Mouse (Mus musculus) neural tube, embryonic 14.5 days (tissue): ENCODE measurements around the gene Hfe. TPM values are rescaled to one million over a fixed set of nuclear protein-coding genes. Genes with fewer than 3 reads are reported as not detected.
"Not testable (repeated sequence)": the region's sequence is repeated elsewhere in the genome, so short reads cannot be mapped to it uniquely, and the experiment has no call there.

ENCODE experiments used
- ATAC-seq: fragments of 200-750 bp; cut with Nextera tagmentation; 2 replicates; pipeline ENCODE4 v1.8.0; 2017; ENCODE audit warnings: low read depth, mild to moderate bottlenecking, moderate TSS enrichment, moderate library complexity
- H3K27ac ChIP-seq: fragments of 300-500 bp; sonication (generic); 2 replicates; pipeline ENCODE4 v1.5.1; 2014; ENCODE audit warnings: low read depth, mild to moderate bottlenecking, control low read depth, low read length, moderate library complexity, mixed read lengths
- H3K27me3 ChIP-seq: fragments of 300-500 bp; sonication (generic); 2 replicates; pipeline ENCODE4 v1.6.1; 2014; ENCODE audit warnings: low read length; ENCODE audit not compliant: control insufficient read depth, insufficient read depth
- H3K36me3 ChIP-seq: fragments of 300-500 bp; sonication (generic); 2 replicates; pipeline ENCODE4 v1.6.1; 2014; ENCODE audit warnings: low read length, mixed read lengths; ENCODE audit not compliant: control insufficient read depth, insufficient read depth
- H3K4me1 ChIP-seq: fragments of 300-500 bp; sonication (generic); 2 replicates; pipeline ENCODE4 v1.6.1; 2014; ENCODE audit warnings: low read length; ENCODE audit not compliant: control insufficient read depth, insufficient read depth
- H3K4me2 ChIP-seq: fragments of 300-500 bp; sonication (generic); 2 replicates; pipeline ENCODE4 v1.6.1; 2014; ENCODE audit warnings: mild to moderate bottlenecking, low read depth, low read length, control low read depth
- H3K4me3 ChIP-seq: fragments of 300-500 bp; sonication (generic); 2 replicates; pipeline ENCODE4 v1.5.1; 2014; ENCODE audit warnings: low read depth, low read length, control low read depth, mixed read lengths
- H3K9ac ChIP-seq: fragments of 300-500 bp; sonication (generic); replicated peaks from 2 replicates; pipeline ENCODE4 v1.6.1; 2014; ENCODE audit warnings: low read depth, mild to moderate bottlenecking, control low read depth, low read length, mixed read lengths
- H3K9me3 ChIP-seq: fragments of 300-500 bp; sonication (generic); 2 replicates; pipeline ENCODE4 v1.6.1; 2016; ENCODE audit warnings: low read length; ENCODE audit not compliant: control insufficient read depth
- WGBS: fragments of 180-500 bp; shearing (Covaris S2); extraction: QIAGEN DNeasy Blood & Tissue Kit; methylation state at CpG from one replicate; pipeline ENCODE4 v1.1.7; 2014; 5-methylcytosine and 5-hydroxymethylcytosine counted together
- polyA plus RNA-seq: library from polyadenylated mRNA; unstranded; fragments of >200 nt; fragmentation: Nextera tagmentation; extraction: Ambion mirVana; gene quantifications from 2 replicates; pipeline ENCODE4 v1.2.1, GENCODE M21; 2014

The Hfe gene
- polyA plus RNA-seq, 1 experiment from 2014 or later: 2.4 TPM

- peak overlapping the region; percentile 29; the same call in 1 of the 2 replicates for H3K4me2 ChIP-seq
- 6% methylated on average over 6 of the region's 6 CpGs for WGBS
- no peak overlapping the region for H3K9ac ChIP-seq
- H3K36me3 ChIP-seq: no peaks in the 10 kb centered on the region
- H3K9me3 ChIP-seq: no peaks in the 10 kb centered on the region
- no peak overlapping the region for H3K4me3 ChIP-seq
- no peaks in the 10 kb centered on the region for H3K27me3 ChIP-seq
- no peak for ATAC-seq
- H3K27ac ChIP-seq: no peak overlapping the region
- peaks cover 8% of the 10 kb centered on the region; the same call in 1 of the 2 replicates for H3K4me1 ChIP-seq
These were observed 42.1 kb upstream of the Hfe start for GRCm38 (mm10) chr13:23752742-23753172.

GRCm38 (mm10) chr13:23752067-23752741 lies 41.5 kb upstream of the Hfe start, which contains the start of gene Hist1h3b:
TSS of gene Hist1h3b (plus strand) at chr13:23752267.
- H3K4me2 ChIP-seq: peak within 1 kb of the TSS; percentile 56
- H3K27me3 ChIP-seq, H3K36me3 ChIP-seq, H3K9me3 ChIP-seq: not testable (repeated sequence)
- H3K27ac ChIP-seq: peak within 1 kb of the TSS; percentile 86
- peak within 1 kb of the TSS; percentile 35 for H3K4me3 ChIP-seq
- WGBS: under 1% methylated on average over 16 of the region's 47 CpGs
- 0 out of 2 replicates have a peak within 1 kb of the TSS, but pooled peaks have one; percentile 37 for H3K9ac ChIP-seq
- H3K4me1 ChIP-seq: peaks cover 11% of the 10 kb centered on the region
- ATAC-seq: peak; percentile 74

DNA sequence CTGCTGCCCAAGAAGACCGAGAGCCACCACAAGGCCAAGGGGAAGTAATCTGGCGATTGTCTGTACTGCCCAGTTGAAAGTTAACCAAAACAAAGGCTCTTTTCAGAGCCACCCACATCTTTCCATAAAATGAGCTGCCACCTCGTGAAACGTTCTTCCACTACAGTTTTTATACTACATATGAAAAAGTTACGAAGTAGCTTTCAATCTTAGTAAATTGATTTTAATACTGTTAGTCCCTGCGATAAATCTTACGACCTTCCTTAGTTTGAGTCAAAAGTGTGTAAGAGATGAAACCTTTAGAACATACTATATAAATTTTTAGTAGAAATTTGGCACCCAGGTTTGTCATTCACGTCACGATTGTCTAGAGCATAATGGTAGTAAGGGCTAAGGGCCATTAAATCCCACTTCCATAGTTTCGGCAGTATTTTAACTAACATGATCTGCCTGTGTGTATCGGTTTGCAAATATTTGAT lies 40.9 kb upstream of the Hfe start:
- Histone ChIP-seq H3K27ac (peak overlapping the region; percentile 86; the same call in 1 of the 2 replicates), H3K9me3 (no peaks in the 10 kb centered on the region), H3K4me1 (peaks cover 13% of the 10 kb centered on the region), H3K27me3 (no peaks in the 10 kb centered on the region), H3K36me3 (no peaks in the 10 kb centered on the region), H3K4me3 (peak overlapping the region; percentile 35), H3K9ac (no peak overlapping the region), H3K4me2 (peak overlapping the region; percentile 56)
- ATAC-seq: no peak; the same call in 1 of the 2 replicates
- 2% methylated on average over 11 of the region's 11 CpGs for WGBS

- H3K36me3 ChIP-seq, H3K27me3 ChIP-seq, H3K9me3 ChIP-seq: not testable (repeated sequence)
- Histone ChIP-seq H3K9ac (0 out of 2 replicates have a peak within 1 kb of the TSS, but pooled peaks have one; percentile 37), H3K4me2 (peak within 1 kb of the TSS; percentile 56), H3K4me3 (peak within 1 kb of the TSS; percentile 35), H3K27ac (peak within 1 kb of the TSS; percentile 86), H3K4me1 (peaks cover 13% of the 10 kb centered on the region)
- WGBS: under 1% methylated on average over 29 of the region's 47 CpGs
- ATAC-seq: peak; percentile 61
These were observed 40.3 kb upstream of the Hfe start, which contains the start of gene Hist1h2ab for GRCm38 (mm10) chr13:23750839-23751477. TSS of gene Hist1h2ab (plus strand) at chr13:23751126.

DNA sequence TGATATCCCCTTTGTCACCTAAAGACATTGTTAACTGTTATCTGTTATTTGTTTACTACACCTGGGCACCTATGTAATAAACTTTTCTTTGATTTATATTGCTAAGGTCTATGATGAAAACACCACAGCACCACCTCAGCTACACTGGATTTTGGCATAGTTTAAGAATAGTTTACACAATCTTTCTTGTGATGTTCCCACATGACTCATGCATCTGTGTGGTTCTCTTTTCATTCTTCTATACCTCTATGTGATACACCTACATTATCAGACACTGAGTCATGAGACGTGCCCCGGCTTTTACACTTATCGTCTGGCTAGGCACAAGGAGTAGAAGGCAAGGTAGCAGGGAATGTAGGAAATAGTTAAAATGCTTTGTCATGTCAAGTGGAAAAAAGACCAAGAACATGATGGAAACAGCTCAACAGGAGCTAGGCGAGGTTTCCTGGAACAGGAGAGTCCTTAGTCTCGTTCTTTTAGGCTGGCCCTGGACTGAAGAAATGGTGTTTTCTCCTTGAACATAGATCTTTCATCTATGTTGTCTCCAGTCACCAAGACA lies 39.0 kb upstream of the Hfe start:
- no peaks in the 10 kb centered on the region for H3K27me3 ChIP-seq
- no peak for ATAC-seq
- H3K4me2 ChIP-seq: no peak overlapping the region
- no peaks in the 10 kb centered on the region for H3K36me3 ChIP-seq
- H3K4me1 ChIP-seq: peaks cover 15% of the 10 kb centered on the region
- 93% methylated on average over 5 of the region's 5 CpGs for WGBS
- H3K9ac ChIP-seq: no peak overlapping the region
- H3K27ac ChIP-seq: no peak overlapping the region
- H3K4me3 ChIP-seq: no peak overlapping the region
- no peaks in the 10 kb centered on the region for H3K9me3 ChIP-seq

DNA sequence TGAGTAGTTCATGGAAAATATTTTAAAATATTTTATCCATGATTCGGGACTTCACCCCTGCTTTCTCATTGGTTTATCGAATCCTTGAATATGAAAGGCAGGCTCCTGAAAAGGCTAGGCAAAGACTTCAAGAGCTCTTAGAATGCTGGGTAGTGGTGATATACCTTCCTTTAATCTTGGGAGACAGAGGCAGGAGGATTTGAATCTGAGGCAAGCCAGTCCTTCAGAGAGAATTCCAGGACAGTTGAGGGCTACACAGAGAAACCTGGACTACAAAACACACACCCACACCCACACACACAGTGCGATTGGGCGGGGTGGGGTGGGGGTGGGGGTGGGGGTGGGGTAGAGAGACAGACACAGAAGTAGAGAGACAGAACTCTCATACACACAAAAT lies 37.2 kb upstream of the Hfe start:
- no peaks in the 10 kb centered on the region for H3K27me3 ChIP-seq
- ATAC-seq: no peak
- 4% methylated on average over 4 of the region's 4 CpGs for WGBS
- H3K4me1 ChIP-seq: peaks cover 15% of the 10 kb centered on the region
- no peak overlapping the region for H3K9ac ChIP-seq
- no peaks in the 10 kb centered on the region for H3K9me3 ChIP-seq
- H3K4me3 ChIP-seq: no peak overlapping the region
- no peak overlapping the region for H3K27ac ChIP-seq
- H3K4me2 ChIP-seq: no peak overlapping the region
- H3K36me3 ChIP-seq: no peaks in the 10 kb centered on the region

DNA sequence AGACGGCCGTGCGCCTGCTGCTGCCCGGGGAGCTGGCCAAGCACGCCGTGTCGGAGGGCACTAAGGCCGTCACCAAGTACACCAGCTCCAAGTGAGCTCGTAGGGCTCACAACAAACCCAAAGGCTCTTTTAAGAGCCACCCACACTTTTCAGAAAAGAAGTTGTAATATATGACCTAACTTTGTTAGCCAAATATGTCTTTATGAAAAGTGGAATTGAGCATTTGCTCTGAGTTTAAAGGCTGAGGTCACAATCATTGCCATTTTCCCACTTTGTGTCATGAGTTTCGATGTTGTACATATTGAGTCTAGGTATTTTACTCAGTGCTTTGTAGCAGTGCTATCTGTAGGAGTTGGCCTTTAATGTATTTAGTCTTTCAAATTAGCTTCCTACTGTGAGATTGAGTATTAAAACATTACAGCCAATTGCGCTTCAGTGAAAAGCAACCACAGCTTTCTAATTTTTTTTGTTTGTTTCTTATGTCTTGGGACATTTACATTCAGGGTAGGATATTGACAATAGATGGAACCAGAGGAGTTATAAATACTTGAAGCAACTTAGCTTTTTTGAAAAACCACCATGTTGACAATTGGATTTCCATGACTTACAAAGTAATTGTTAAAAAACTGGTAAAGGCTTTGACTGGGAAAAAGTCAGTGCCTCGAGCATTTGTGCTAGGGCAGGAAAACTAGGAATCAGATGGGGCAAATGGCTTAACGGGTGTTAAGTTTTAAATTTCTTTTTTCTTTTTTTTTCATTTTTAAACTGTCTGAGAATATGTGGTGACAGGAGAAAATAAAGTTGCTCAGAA lies 36.6 kb upstream of the Hfe start:
- ATAC-seq: peak; percentile 3; the same call in 1 of the 2 replicates
- 2% methylated on average over 11 of the region's 13 CpGs for WGBS
- no peaks in the 10 kb centered on the region for H3K27me3 ChIP-seq

DNA sequence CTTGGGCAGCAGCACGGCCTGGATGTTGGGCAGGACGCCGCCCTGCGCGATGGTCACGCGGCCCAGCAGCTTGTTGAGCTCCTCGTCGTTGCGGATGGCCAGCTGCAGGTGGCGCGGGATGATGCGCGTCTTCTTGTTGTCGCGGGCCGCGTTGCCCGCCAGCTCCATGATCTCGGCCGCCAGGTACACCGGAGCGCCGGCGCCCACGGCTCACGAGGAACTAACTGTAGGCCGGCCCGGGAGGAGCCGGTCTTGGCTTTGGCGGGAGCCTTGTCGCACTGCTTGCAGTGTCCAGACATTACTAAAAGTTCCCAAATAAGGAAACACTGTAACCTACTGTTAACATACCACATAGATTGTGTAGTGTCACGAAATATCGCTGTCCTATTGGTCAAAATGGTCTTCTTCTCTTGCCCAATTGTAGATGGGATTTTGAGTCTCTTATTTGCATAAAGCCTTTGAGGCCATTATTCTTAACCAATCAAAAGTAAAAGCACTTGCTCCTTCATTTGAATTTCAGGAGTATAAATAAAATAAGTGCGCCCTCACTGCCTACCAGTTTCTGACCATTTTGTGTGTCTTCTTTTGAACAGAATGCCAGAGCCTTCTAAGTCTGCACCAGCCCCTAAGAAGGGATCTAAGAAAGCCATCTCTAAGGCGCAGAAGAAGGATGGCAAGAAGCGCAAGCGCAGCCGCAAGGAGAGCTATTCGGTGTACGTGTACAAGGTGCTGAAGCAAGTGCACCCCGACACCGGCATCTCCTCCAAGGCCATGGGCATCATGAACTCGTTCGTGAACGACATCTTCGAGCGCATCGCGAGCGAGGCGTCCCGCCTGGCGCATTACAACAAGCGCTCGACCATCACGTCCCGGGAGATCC lies 35.8 kb upstream of the Hfe start, which contains the start of gene Hist1h2bb:
Gene Hist1h2bb, plus strand, starts transcription at position 534 of the 880 bp plus-strand sequence.
- peak within 1 kb of the TSS; percentile 70 for H3K4me2 ChIP-seq
- not testable (repeated sequence) for H3K27me3 ChIP-seq, H3K36me3 ChIP-seq, H3K9me3 ChIP-seq
- peak within 1 kb of the TSS; percentile 91 for H3K27ac ChIP-seq
- H3K4me3 ChIP-seq: peak within 1 kb of the TSS; percentile 31
- under 1% methylated on average over 41 of the region's 58 CpGs for WGBS
- peak within 1 kb of the TSS; percentile 35 for H3K9ac ChIP-seq
- peaks cover 12% of the 10 kb centered on the region for H3K4me1 ChIP-seq
- peak; percentile 92 for ATAC-seq

More for the DNA sequence above, 36.6 kb upstream of the Hfe start:
- peak overlapping the region; percentile 31 for H3K4me3 ChIP-seq
- no peaks in the 10 kb centered on the region for H3K36me3 ChIP-seq
- H3K4me2 ChIP-seq: peak overlapping the region; percentile 70
- no peaks in the 10 kb centered on the region for H3K9me3 ChIP-seq
- H3K9ac ChIP-seq: 0 out of 2 replicates have a peak overlapping the region, but pooled peaks have one; percentile 35
- peak overlapping the region; percentile 91; the same call in 1 of the 2 replicates for H3K27ac ChIP-seq
- H3K4me1 ChIP-seq: peaks cover 15% of the 10 kb centered on the region
